Mouse (Mus musculus) B cell, adult 62 days (primary cell): ENCODE data around the gene Mrps9. TPM values are rescaled to one million over a fixed set of nuclear protein-coding genes. Genes with fewer than 3 reads are reported as not detected.

ENCODE experiments used
- total RNA-seq: library from RNA; stranded (reverse); gene quantifications from 4 replicates; pipeline ENCODE4 v1.2.4, GENCODE M21; 2023

The Mrps9 gene
- 39.2 to 43.2 TPM (median 42.5 TPM) in 4 replicates for total RNA-seq

DNA sequence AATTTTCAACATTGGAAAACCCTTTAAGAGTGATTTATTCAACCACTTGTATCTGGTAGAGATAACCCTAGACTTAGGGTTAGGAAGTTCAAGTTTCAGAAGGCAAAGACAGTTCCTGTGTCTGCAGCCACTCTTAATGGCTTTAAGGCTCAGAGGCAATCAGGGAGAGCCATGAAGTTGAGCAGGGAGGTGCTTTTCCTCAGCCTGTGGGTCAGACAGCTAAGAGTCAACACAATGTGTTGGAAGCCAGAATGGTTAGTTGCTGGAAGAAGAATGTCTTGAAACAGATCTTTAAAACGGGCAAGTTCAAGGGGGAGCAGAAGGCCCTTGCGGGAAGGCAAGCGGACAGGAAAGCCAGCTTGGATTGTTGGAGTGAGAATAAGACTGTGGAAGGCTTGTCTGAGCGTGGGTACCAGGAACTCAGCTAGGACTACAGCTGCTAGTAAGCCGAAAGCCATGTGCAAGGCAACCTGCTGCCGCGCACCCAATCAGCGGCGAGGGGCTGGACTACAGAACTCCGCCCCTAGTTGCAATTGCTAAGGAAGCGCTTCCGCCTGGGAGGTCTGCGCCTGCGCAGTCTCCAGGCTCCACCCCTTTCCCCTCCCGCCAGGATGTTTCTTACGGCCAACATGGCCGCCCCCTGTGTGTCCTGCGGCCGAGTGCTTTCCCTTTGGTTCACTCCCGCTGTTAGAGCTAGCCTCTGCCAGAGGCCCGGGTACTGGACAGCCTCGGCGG, at the start of gene Mrps9:
Gene Mrps9, plus strand, starts transcription at position 571 of the 735 bp plus-strand sequence.

DNA sequence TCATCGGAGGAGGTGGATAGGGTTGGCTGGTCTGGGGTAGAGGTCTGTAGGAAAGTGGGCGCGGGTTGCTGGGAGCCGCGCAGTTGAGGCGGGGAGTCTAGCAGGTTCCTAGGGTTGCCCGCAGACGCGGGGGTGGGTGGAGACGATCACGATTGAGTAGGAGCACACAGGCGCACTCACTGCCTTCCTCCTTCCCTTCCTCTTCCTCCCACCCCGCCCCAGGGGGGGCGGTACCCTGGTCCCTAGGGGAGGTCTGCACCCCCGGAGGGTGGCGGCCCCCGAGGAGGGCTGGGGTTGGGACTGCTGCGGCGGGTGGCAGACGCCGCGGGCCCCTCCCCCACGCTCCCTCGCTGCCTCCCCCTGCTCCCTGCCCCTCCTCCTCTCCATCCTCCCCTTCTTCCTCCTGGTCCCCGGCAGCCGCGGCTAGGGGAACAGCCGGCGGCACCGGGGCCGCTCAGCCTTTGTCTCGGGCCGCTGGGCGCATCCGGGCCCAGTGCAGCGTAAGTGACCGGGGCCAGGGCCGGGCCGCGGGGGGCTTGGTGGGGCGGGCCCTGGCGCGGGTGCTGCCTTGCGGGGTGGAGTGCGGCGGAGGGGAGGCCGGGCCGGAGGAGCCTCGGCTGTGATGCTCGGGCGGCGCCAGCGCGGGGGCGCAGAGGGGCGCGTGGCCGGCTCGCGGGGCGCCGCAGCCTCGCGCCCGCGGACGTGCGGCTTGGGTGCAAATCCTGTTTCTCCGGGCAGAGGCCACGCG, 101.9 kb downstream of the Mrps9 start, which contains the start of gene Gpr45:
Gene Gpr45, plus strand, starts transcription at position 139 of the 748 bp plus-strand sequence.

Other genes starting within 250 kb of the Mrps9 start
- not detected in 4 replicates for gene Pou3f3, start 155.5 kb upstream of the Mrps9 start, total RNA-seq
- not detected in 4 replicates for gene Gpr45, start 101.6 kb downstream of the Mrps9 start, total RNA-seq
- 28.1 to 32.3 TPM (median 28.9 TPM) in 4 replicates for gene Tgfbrap1, start 247.4 kb downstream of the Mrps9 start, total RNA-seq
- gene AI597479, start 247.5 kb downstream of the Mrps9 start, total RNA-seq = 6.1 to 7.8 TPM (median 7.3 TPM) in 4 replicates